Mouse (Mus musculus): ENCODE measurements around the gene Foxo1.

- no peak for TF ChIP-seq CTCF (IDR thresholded peaks at IDR 0.05; ENCODE audit: low read depth)
- TF ChIP-seq EP300 (IDR thresholded peaks at IDR 0.05; ENCODE audit: low read depth): no peak
Observed at GRCm38 (mm10) chr3:52342226-52342625, 74.1 kb downstream of the Foxo1 start.

All from liver, embryonic 14.5 days (tissue).